Mouse (Mus musculus) lung, postnatal 14 days (tissue): ENCODE data around the gene Synrg.

ENCODE experiments used
- DNase-seq: peaks from one replicate; pipeline ENCODE4 v3.0.0; 2021

The Synrg gene

DNA sequence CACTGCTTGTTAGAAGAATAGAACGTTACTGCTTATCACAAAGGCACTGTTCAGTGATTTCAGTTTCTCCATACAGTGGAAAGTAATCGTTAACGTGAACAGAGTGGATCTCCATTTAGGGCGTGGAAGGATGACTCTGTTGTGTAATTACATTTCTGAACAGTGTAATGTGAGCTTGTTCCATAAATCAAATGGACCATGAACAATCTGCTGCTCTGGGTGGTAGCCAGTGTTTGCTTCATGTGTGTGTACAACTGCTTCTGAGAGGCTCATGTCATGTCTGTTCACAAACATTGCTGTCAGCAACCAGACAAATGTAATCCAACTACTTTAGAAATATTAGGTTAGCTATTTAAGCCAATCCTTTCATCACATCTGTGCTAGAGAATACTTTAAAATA is 27.5 kb downstream of the Synrg start:
- DNase-seq: no peak

DNA sequence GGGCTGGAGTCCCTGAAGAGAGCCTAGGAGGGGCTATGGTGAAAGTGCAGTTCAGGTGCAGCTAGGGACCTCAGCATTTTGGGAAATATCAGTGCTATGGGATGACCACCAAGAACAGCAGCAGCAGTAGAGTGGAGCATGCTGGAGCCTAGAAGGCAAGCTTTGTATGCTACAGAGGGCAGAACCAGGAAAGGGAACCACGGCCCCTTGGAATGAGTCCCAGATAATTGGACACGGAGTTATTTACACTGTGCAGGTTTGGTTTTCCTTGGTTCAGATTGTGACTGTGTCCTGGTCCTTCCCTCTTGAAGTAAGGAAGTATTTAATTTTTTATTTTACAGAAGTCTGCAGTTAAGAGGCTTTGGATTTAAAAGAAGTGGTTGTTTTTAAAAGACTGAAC is 29.2 kb downstream of the Synrg start:
- peak; percentile 57 for DNase-seq

DNA sequence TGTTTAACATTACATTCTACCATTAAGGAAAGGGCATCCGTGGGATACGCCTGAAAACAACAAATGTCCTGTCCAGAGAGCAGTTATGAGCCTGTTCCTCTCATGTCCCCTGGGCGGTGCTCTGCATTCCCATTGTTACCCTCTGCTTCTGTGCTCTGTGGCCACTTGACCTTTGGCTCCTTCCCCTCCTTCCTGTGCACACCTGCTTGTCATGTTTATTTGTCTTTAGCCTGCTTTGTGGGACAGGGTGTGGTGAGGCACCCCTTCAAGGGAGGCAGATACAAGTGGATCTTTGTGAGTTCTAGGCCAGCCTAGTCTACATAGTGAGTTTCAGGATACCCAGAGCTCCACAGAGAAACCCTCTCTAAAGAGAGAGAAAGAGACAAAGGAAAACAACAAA is 30.3 kb downstream of the Synrg start:
- no peak for DNase-seq

DNA sequence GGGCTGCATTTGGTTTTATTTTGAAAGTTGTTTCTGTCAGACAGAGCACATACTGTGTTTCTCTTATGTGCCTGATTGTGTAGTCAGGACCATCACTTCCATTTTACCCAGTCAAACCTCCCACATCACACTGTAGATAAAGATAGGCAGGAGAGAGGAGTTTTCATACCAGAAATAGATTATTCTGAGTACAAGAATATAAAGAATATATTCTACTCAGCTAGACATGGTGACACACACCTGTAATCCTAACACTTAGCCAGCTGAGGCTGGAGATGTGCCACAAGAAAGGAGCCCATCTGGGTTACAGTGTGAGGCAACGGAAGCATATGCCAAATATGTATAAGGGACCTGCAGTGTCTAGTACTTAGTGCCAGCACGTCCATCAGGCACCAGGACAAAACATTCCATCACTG is 31.3 kb downstream of the Synrg start:
- DNase-seq: no peak

DNA sequence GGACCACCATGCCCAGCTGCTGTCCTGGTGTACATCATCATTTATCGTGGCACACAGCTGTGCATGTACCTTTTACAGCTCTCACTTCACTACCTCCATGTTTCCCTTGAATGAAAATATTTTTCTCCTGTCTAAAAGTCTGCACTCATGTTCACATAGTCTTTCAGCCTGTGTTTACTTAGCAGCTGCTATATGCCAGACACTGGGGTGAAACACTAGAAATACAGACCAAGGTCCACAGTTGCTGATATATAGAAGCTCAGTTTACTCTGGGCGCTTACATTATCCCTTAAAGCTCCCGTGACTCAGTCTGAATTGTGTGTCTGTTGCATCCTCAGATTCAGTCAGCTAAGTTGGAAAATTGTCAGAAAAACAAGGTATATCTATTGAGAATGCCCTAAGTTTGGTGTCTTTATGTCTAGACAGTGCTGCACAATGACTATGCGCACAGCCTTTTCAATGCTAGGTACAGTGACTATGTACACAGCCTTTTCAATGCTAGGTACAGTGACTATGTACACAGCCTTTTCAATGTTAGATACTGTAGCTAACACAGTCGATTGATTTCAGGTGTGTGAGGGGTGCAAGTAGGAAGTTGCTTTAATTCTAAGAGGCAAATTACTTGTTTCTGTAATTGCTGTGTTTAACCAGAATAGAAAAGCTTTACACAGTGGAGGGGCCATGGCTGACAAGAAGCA is 33.1 kb downstream of the Synrg start:
- DNase-seq: no peak

DNA sequence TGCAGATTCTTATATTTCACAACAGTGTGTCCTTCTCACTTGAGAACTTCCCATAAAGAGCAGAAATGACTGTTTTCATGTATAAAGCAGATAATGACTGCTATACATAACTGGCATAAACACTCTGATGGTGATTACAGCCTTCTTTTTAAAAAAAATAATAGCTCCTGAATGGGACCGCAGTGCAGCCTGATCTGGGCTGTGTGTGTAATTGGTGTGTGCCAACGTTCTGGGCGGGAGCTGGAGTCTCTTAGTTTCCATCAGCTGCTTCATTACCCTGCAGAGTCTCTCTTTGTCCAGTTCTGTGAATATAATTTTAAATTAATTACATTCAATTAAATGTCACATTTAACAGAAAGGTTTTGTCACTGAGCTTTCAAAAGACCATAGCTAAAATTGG is 34.8 kb downstream of the Synrg start:
- DNase-seq: no peak

DNA sequence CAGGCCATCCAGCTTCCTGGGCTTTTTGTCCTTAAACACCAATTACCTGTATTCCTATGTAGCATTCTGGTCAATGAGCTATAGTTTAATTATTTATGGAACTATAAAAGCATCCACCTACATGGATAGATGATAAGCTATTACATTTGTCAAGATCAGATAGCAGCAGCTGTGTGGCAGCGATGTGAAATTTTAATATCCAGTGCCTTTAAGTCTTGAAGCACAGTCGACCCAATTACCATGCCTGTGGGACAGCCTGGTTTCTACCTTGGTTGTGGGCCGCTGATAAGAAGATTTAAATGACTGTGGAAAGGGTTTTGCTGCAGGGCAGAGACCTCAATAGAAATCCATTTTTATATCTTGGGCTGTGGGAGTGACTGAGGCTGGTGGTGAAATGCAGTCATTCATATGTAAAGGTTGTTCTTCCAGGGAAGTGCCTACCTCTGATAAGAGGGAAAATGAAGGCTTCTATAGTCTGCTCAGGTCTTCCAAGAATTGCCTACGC is 35.2 kb downstream of the Synrg start:
- no peak for DNase-seq

DNA sequence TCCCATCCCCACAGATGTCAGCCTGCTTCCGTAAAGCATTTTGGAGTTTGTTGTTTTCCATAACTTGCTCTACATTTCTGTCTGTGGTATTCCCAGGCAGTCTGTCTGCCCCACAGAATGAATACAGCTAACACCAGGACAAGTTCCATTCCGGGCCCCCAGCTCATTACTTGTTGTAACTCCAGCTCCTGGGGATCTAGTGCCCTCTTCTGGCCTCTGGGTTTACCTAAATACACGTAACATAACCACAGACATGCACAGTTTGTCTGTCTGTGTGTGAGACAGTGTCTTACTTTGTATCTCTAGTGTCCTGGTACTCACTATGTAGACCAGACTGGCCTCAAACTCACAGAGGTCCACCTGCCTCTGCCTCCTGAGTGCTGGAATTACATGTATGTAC is 37.0 kb downstream of the Synrg start:
- no peak for DNase-seq

DNA sequence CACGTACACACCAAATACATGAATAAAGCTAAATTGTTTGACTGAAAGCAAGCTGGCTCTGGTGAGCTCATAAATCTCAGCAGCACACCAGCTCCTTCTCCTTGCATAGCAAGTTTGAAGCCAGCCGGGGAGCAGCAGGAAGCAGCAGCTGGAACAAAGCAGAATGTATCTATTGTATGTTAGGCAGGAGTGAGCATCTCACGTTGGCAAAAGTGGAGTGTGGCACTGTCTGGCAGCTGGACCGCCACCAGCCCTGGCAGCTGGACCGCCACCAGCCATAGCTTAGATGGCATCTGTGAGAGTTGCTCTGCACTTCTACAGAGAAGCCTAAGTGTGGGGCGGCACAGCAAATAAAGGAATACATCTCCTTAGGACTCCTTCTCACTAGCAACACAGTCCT is 39.8 kb downstream of the Synrg start:
- no peak for DNase-seq

DNA sequence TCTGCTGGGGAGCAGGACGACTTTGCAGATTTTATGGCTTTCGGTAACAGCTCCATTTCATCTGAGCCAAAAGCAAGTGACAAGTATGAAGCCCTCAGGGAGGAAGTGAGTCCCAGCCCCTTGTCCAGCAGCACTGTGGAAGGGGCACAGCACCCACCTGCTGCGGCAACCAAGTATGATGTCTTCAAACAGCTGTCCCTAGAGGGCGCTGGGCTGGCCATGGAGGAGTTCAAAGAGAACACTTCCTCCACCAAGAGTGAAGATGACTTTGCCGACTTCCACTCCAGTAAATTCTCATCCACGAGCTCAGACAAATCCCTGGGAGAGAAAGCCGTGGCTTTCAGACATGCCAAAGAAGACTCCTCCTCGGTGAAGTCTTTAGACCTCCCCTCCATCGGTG is 44.8 kb downstream of the Synrg start:
- DNase-seq: no peak

DNA sequence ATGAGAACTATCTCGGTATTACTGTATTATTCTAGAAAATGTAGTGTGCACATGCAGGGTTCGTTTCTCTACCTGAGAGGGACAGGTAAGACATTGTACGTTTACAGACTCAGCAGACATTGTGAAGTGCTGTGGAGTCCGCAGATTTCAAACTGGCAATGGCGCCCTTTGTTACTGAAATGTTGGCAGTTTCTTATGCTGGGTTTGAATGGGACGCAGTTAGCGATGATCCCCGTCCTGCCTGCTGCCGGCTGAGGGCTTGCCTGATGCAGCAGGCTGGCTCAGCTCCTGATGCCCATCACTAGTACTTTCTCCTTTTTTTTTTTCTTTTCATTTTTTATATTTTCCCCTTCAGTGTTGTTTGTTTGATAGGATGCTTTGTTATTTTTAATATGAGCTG is 46.2 kb downstream of the Synrg start:
- DNase-seq: no peak

DNA sequence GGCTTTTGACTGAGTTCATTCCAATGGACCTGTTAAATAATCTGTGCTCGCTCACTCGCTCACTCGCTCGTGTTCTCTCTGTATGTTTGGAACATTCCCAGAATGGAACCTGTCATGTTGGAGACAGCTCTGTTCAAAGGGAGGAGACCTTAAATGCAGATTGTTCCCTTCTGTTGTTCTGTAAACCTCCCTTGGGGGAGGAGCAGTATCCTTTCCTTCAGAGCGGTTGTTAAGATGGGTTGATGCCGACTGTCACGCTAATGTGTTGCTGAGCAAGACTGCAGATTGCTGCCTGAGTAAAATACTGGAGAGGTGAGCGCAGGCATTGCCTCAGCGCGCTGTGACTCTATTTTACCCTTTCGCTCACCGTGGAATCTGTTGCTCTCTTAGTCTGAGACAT is 46.8 kb downstream of the Synrg start:
- DNase-seq: no peak

DNA sequence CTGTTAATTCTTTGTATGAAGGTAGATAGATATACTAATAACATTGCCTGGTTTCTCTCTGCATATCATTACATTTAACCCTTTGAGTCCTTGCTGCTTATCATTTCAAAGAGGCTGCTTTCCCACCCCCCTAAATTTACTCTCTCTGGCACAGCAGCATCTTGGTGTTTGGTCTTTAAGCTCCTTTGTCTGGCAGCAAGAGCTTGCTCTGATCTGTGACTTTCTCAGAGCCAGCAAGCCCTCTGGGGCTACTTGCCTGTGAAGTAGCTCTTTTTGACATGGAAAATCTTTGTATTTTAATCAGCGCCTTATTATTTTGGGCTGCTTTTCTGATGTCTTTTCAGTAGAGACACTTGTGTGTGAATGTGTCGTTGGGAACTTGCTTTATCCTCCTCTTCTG is 47.3 kb downstream of the Synrg start:
- no peak for DNase-seq

DNA sequence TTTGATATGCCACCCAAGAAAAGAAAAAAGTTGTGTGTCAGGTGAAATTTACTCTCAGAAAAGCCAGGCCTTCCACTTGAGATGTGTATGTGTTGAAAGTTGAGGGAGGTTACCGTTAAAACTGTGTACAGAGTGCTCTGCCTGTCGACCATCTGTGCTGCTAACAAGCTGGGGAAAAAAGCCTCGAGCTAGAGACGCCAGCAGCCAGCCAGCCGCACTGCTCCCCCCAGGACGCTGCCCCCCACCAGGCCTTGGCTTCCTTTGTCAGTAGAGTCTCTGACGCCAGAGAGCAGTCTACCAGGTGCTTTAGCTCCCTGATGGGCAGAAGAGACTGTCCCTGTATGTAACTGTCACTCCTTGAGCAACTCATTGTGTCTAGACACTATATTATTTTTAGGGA is 48.9 kb downstream of the Synrg start:
- no peak for DNase-seq

DNA sequence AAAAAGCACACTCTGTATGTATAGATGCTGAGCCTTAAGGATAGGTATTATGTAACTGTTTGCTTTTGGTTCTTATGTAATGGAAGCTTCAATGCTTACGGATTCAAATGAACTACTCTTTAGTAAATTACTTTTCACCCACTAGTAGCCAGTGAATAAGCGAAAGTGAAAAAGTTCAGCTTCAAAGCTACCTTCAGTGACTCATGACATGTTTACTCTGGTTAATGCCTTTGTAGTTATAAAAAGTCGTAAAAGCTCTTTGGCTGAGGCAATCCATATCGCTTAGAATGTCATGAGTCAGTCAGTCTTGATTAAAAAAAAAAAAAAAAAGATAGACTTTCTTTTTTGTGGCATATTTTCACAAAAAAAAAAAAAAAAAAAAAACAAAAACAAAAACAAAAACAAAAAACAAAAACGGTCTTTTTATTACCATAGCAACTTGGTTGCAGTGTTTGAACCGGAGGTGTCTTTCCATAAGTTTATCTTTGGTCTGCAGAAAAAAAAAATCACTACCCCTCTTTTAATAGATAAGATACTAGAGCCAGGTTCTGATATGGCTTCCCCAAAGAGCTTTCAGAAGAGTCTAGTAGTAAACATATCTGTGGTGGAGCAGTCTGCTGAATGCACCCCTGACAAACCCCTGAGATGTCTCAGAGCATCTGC is 52.0 kb downstream of the Synrg start:
- DNase-seq: no peak

DNA sequence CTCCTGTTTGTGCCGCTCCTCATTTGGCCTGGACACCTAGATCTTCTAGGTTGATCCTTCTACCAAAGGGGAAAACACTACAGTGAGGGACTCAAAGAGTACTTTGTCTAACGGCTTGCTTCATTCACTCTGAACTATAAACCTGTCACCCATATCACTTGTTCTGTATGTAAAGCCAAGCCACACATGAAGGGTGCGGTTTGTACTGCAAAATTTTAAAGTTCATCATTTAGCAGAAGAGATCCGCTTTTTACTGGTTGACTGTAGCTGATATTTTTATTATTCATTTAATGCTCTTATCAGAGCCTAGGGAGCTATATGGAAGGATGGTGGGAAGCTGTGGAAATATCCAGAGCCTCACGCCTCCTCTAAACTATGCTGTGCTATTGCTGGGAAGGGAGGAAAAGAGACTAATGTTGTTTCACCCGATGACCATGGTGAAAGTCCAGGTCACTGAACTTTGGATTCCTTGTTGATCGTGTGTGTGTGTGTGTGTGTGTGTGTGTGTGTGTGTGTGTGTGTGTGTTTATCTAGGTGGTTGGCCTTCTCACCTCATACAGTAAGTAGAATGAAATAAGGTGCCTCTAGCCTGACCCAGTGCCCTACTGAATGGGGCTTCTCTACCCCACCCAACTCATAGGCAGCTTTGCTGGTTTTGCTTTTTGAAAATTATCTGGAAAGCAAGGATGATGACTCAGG is 52.7 kb downstream of the Synrg start:
- DNase-seq: no peak

DNA sequence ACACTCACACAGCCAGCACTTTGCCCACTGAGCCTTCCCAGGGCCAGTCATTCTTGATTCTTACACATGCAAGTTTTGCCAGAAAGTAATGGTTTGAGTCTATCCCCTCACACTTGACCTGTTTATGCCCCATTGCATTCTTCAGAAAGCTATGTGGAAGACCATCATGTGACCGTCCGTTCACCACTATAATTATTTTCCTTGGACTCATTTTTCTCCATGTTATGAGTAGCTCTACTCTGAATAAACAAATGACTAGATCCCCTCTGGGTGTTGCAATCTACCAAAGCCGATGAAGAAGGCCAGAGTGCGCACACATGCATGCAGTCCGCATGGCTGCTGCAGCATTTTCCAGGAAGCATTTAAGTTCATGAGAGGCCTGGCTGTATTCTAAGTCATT is 63.0 kb downstream of the Synrg start:
- DNase-seq: no peak

DNA sequence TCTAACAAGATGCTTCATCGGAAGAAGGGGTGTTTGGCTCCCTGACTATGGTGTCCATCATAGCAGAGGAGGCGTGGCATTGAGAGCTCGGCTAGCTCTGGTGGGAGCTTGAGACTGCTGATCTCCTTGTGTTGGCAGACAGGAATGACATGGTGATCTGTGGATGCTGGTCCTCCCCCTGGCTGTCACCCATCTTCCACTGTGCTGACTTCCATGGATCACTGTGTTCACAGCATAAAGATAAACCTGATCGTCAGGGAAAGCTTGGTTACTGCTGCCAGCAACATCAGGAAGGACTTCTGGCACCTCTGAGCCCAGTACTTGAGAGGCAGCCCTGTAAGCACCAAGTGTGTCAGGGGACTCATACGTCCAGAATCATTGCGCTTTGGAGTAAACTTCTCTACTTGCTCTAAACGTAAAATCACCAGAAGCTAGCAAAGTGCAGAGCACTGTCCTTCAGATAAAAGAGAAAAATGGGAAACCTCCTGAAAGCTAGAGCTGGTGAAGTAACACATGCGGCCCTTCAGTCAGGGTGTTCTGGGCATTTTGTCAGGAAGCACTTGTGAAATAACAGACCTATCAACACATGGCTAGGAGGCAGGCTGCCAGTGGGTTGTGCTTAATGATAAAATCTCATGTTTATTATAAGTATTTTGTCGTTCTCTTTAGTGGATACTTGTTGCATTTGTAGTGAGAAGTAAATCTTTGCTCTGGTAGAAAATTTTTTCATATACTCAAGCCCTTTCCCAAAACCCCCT is 64.2 kb downstream of the Synrg start:
- DNase-seq: peak; percentile 79

DNA sequence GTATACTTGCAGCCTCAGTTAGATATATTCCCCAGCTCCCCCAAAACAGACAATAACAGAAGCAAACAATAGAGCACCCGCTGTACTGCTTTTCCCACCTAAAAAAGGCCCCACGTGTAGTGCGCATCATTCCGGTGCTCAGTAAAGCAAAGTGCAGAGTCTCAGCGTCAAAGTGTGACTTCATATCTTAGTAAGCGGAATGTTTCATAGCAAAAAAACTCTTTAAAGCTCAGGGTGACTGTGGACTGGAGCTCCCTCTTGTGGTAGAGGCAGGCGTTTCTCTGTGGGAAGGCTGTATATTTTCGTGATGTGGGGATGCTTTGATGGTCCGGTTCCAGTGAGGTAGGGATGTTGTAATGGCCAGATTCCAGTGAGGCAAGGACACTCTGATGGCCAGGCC is 67.7 kb downstream of the Synrg start:
- peak; percentile 67 for DNase-seq

DNA sequence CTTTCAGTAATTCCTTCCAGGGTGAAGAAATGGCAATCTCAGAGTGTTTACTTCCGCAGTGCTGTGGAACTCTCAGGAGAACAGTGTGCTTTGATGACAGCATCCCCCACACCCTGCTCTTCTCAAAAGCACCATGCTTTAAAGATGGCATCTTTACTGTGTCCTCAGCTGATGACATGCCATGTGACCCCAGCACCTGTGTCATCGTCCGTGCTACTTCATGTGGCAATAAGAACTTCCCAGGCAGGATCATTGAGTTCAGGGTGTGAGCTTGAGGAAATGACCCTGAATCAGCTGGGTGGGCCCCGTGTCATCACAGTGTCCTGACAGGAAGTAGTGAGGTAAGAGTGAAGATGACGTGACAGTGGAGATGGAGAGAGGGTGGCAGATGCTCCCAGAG is 68.3 kb downstream of the Synrg start:
- no peak for DNase-seq

DNA sequence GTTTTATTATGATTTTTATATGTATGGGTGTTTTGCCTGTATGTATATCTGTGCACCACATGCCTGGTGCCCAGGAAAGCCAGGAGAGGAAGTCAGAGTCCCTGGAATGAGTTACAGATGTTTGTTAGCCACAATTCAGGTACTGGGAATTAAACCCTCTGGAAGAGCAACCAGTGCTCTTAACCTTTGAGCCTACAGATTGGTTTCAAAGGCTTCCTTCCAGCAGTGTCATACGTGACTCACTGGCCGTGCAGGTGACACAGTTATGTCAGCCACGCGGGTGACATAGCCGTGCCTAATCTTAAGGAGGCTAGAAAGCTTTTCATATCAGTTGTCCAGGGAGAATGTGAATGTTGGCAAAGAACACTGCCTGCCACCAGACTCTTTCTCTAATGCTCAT is 69.4 kb downstream of the Synrg start:
- DNase-seq: no peak

DNA sequence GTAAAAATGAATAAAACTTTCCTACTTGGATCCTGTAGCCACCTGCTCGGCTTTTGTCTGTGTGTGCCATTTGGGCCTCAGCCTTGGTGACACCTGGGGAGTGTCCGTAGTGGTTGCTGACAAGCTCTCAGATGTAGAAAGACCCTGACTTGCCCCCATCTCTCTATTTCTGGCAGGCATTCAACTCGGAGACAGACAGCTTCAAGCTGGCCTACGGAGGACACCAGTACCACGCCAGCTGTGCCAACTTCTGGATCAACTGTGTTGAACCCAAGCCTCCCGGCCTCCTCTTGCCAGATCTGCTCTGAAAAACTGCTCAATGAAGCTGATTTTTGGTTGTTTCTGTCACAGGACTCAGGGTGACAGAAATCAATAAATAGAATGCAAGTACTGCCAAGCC is 76.4 kb downstream of the Synrg start:
- DNase-seq: peak; percentile 60
